Mouse (Mus musculus): ENCODE data around the gene Faap20.

DNA sequence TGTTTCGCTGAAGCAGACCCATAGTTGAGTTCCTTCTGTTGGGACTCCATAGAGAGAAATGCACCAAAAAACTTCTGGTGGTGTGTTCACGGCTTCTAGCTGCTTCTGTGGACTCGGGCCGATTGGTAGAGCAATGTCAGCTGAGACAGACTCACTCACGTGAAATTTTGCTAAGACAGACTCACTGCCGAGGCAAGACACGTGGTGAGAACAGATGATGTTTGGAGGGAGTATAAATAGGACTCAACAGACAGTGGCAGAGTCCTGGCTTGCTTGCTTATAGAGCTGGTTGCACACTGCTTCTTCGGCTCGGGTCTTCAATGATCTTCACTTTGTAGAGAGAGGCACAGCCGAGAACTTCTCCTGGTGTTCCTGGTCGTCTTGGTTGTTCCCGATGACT, 6.4 kb upstream of the Faap20 start:
- TF ChIP-seq POLR2A (IDR thresholded peaks at IDR 0.05; ENCODE audit: insufficient read depth, low read length) = no peak
- no peak for TF ChIP-seq CTCF (IDR thresholded peaks at IDR 0.05; ENCODE audit: low read depth, low read length)
- TF ChIP-seq EP300 (IDR thresholded peaks at IDR 0.05; ENCODE audit: insufficient read depth, low read depth, low read length) = no peak
